ENCODE assay signal across 10 mouse cellular contexts in the genomic region with DNA sequence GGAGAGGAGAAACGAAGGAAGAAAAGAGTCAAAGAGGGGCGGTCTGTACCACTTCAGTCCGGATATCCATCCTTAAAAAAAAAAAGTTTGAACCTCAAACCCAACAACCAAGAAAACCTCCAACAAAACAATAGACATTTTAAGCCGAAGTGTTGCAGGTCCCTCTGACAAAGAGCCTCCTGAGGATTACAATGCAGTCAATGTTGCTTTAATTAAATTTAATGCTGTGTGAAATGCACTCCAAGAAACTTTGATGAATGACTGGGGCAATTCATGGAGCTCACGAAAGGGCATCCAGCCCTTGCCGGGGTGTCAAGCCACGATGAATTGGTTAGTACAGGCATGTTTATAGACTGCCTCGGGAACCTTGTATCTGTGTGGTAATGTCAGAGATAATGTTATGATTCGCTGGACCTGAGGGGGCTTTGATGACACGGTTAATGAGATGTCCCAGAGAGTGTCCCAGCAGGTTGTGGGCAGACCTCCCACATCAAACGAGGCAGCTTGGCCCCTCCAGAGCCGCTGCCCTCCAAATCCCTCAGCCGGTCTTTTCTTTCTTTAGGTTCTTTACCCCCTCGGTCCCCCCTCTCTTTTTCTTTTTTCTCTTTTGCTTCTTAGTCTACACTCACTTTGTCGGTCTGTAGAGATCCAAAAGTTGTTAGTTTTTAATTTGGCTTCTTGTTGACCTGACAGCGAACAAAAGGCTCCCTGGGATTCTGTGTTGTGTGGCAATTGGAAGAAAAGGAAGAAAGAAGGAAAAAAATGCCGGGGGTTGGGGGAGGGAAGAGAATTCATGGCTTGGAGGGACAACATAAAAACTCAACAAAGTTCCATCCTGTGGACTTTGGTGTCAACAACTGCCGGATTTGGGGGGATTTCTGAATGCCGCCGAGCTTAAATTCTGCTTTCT.
DNase-seq lines count a peak whose midpoint lies in the region; ATAC-seq lines count a peak whose summit lies in the region.
"Had no signal": no experiment of that assay in that cellular context is flagged by ENCODE, and none has a peak within 500 bp of the region (broad histone marks: within the 10 kb centered on the region; RNA-seq: fewer than 3 reads in every experiment).

No protein-coding gene starts in this region.

- DNase-seq in Muller cell, postnatal 12 days (ENCODE audit: inconsistent ontology term) = peak; percentile 8
- DNase-seq in embryo, embryonic 11 days = peak; percentile 72
- DNase-seq in hindbrain, embryonic 11.5 days (ENCODE audit: low spot score) = peak; percentile 56
- DNase-seq in thymus, postnatal 14 days = no peak
- DNase-seq in right cerebral cortex, postnatal 25 days = no peak
- no peak for DNase-seq in urinary bladder, postnatal 14 days (ENCODE audit: low spot score)
- DNase-seq: kidney, postnatal 14 days; thymus, adult 18-20 months had no signal

- no peak overlapping the region for H3K4me2 ChIP-seq in hindbrain, embryonic 11.5 days (replicated peaks; ENCODE audit: low read depth, low read length)
- H3K4me2 ChIP-seq in midbrain, embryonic 12.5 days (replicated peaks) = peak overlapping the region; percentile 35

- 2% methylated on average over 20 of the region's 20 CpGs for WGBS in hindbrain, embryonic 11.5 days
- under 1% methylated on average over 20 of the region's 20 CpGs for WGBS in midbrain, embryonic 12.5 days

- H3K27me3 ChIP-seq in hindbrain, embryonic 11.5 days (ENCODE audit: control insufficient read depth, insufficient read depth, low read length) = peaks cover 55% of the 10 kb centered on the region
- H3K27me3 ChIP-seq in midbrain, embryonic 12.5 days = peaks cover 77% of the 10 kb centered on the region

- no peaks in the 10 kb centered on the region for H3K4me1 ChIP-seq in hindbrain, embryonic 11.5 days (replicated peaks; ENCODE audit: control insufficient read depth, insufficient read depth, low read length)
- H3K4me1 ChIP-seq in midbrain, embryonic 12.5 days = peaks cover 7% of the 10 kb centered on the region

- H3K36me3 ChIP-seq in hindbrain, embryonic 11.5 days (ENCODE audit: control insufficient read depth, insufficient read depth, low read length) = no peaks in the 10 kb centered on the region
- H3K36me3 ChIP-seq in midbrain, embryonic 12.5 days = no peaks in the 10 kb centered on the region

- no peak overlapping the region for H3K27ac ChIP-seq in hindbrain, embryonic 11.5 days (ENCODE audit: low read depth, low read length)
- no peak overlapping the region for H3K27ac ChIP-seq in midbrain, embryonic 12.5 days (replicated peaks)

- no peaks in the 10 kb centered on the region for H3K9me3 ChIP-seq in hindbrain, embryonic 11.5 days (ENCODE audit: control insufficient read depth, low read length)
- H3K9me3 ChIP-seq in midbrain, embryonic 12.5 days = no peaks in the 10 kb centered on the region

- H3K9ac ChIP-seq in hindbrain, embryonic 11.5 days (ENCODE audit: low read depth, low read length) = no peak overlapping the region
- H3K9ac ChIP-seq in midbrain, embryonic 12.5 days (replicated peaks) = no peak overlapping the region

- H3K4me3 ChIP-seq in hindbrain, embryonic 11.5 days (ENCODE audit: low read depth, low read length) = no peak overlapping the region
- H3K4me3 ChIP-seq in midbrain, embryonic 12.5 days = no peak overlapping the region

- ATAC-seq in hindbrain, embryonic 11.5 days (ENCODE audit: low FRiP score) = 0 out of 2 replicates have a peak, but pooled peaks have one; percentile 45
- peak; percentile 54 for ATAC-seq in midbrain, embryonic 12.5 days (ENCODE audit: low FRiP score, low read depth)
- ATAC-seq in monocyte, adult 5-6 weeks (replicated peaks; ENCODE audit: insufficient number of reproducible peaks, low FRiP score, low TSS enrichment, poor library complexity, severe bottlenecking) = no peak

Comparison
In these comparisons a context has a peak if more than half of its experiments do, and no peak if none do; other contexts are left out.
1. DNase-seq: peak in Muller cell, postnatal 12 days (single experiment), embryo, embryonic 11 days (single experiment) and hindbrain, embryonic 11.5 days (single experiment); none in thymus, postnatal 14 days (single experiment), right cerebral cortex, postnatal 25 days (single experiment) and urinary bladder, postnatal 14 days (single experiment).